Mouse (Mus musculus) liver, adult 2 months (tissue): ENCODE results near the gene Zfp991. TPM values are rescaled to one million over a fixed set of nuclear protein-coding genes. Genes with fewer than 3 reads are reported as not detected.
"Not testable (repeated sequence)": the region's sequence is repeated elsewhere in the genome, so short reads cannot be mapped to it uniquely, and the experiment has no call there.

Source experiments
- DNase-seq: peaks from one replicate; pipeline ENCODE4 v3.0.0-alpha.2; 2011; ENCODE audit warnings: low read depth, low spot score; ENCODE audit errors: extremely low read depth
- H3K27ac ChIP-seq: fragments of 200-500 bp; replicated peaks from 2 replicates; pipeline ENCODE4 v1.5.1; 2012; ENCODE audit warnings: low read depth, mild to moderate bottlenecking, control low read depth, inconsistent platforms, low read length; ENCODE audit not compliant: insufficient read depth
- H3K27me3 ChIP-seq: fragments of 200-500 bp; 2 replicates; pipeline ENCODE4 v1.6.1; 2012; ENCODE audit warnings: mild to moderate bottlenecking, moderate library complexity, low read length, inconsistent platforms; ENCODE audit not compliant: control insufficient read depth, insufficient read depth
- H3K36me3 ChIP-seq: fragments of 200-500 bp; 2 replicates; pipeline ENCODE4 v1.6.1; 2012; ENCODE audit warnings: low read length, inconsistent platforms; ENCODE audit not compliant: control insufficient read depth, insufficient read depth
- H3K4me1 ChIP-seq: fragments of 200-500 bp; 2 replicates; pipeline ENCODE4 v1.6.1; 2011; ENCODE audit warnings: low read length; ENCODE audit not compliant: control insufficient read depth, insufficient read depth
- H3K4me3 ChIP-seq: fragments of 200-500 bp; 2 replicates; pipeline ENCODE4 v1.5.1; 2011; ENCODE audit warnings: low read depth, mild to moderate bottlenecking, control low read depth, low read length, moderate library complexity; ENCODE audit not compliant: insufficient read depth
- H3K79me2 ChIP-seq: fragments of 200-500 bp; 2 replicates; pipeline ENCODE4 v1.6.1; 2012; ENCODE audit warnings: inconsistent platforms, mild to moderate bottlenecking, low read length, moderate library complexity; ENCODE audit not compliant: control insufficient read depth, insufficient read depth
- H3K9ac ChIP-seq: fragments of 200-500 bp; 2 replicates; pipeline ENCODE4 v1.6.1; 2012; ENCODE audit warnings: low read depth, mild to moderate bottlenecking, control low read depth, inconsistent platforms, low read length
- WGBS: fragments of 180-500 bp; shearing (Covaris S2); methylation state at CpG from one replicate; pipeline ENCODE4 v1.1.7; 2018; 5-methylcytosine and 5-hydroxymethylcytosine counted together
- polyA plus RNA-seq: library from polyadenylated mRNA; depleted of rRNA; stranded (reverse); fragments of >200 nt; gene quantifications from 2 replicates; pipeline ENCODE4 v1.2.3, GENCODE M21; 2012
- total RNA-seq: library from RNA; depleted of rRNA; stranded (reverse); fragments of >200 nt; gene quantifications from 2 replicates; pipeline ENCODE4 v1.2.3, GENCODE M21; 2014

Gene Zfp991
- total and polyA plus RNA-seq, 2 experiments: 1.1 TPM; not detected in 1

- not testable (repeated sequence) for H3K4me1 ChIP-seq, H3K27ac ChIP-seq, DNase-seq, H3K36me3 ChIP-seq, H3K79me2 ChIP-seq, H3K27me3 ChIP-seq, H3K9ac ChIP-seq, H3K4me3 ChIP-seq
- 65% methylated on average over 6 of the region's 6 CpGs for WGBS
Observed at GRCm38 (mm10) chr4:147199055-147199750, 67.4 kb downstream of the Zfp991 start.

GRCm38 (mm10) chr4:147201920-147202660 lies 70.3 kb downstream of the Zfp991 start:
- WGBS: 86% methylated on average over 14 of the region's 16 CpGs
- H3K9ac ChIP-seq, H3K79me2 ChIP-seq, H3K36me3 ChIP-seq, H3K27me3 ChIP-seq, DNase-seq, H3K4me1 ChIP-seq, H3K27ac ChIP-seq, H3K4me3 ChIP-seq: not testable (repeated sequence)

GRCm38 (mm10) chr4:147212182-147212928 lies 80.5 kb downstream of the Zfp991 start:
- WGBS: 87% methylated on average over 3 of the region's 7 CpGs
- H3K4me1 ChIP-seq, DNase-seq, H3K4me3 ChIP-seq, H3K27me3 ChIP-seq, H3K9ac ChIP-seq, H3K36me3 ChIP-seq, H3K27ac ChIP-seq, H3K79me2 ChIP-seq: not testable (repeated sequence)

GRCm38 (mm10) chr4:147214233-147214632 lies 82.4 kb downstream of the Zfp991 start:
- H3K4me3 ChIP-seq, H3K4me1 ChIP-seq, H3K27ac ChIP-seq, H3K27me3 ChIP-seq, H3K79me2 ChIP-seq, DNase-seq, H3K9ac ChIP-seq, H3K36me3 ChIP-seq: not testable (repeated sequence)
- whole genome bisulfite sequencing: no CpG with 5 or more reads among the region's 1 CpGs

GRCm38 (mm10) chr4:147217676-147218075 lies 85.8 kb downstream of the Zfp991 start:
- DNase-seq, H3K4me3 ChIP-seq, H3K27me3 ChIP-seq, H3K9ac ChIP-seq, H3K4me1 ChIP-seq, H3K79me2 ChIP-seq, H3K36me3 ChIP-seq, H3K27ac ChIP-seq: not testable (repeated sequence)
- WGBS: 64% methylated on average over 3 of the region's 4 CpGs

- peak overlapping the region; percentile 12; the same call in 1 of the 2 replicates for H3K9ac ChIP-seq
- H3K36me3 ChIP-seq, H3K79me2 ChIP-seq, H3K27ac ChIP-seq, DNase-seq, H3K4me1 ChIP-seq, H3K27me3 ChIP-seq: not testable (repeated sequence)
- H3K4me3 ChIP-seq: peak overlapping the region; percentile 51
- WGBS: 68% methylated on average over 51 of the region's 51 CpGs
Observed at GRCm38 (mm10) chr4:147219319-147220070, 87.7 kb downstream of the Zfp991 start.

- not testable (repeated sequence) for H3K36me3 ChIP-seq, DNase-seq, H3K27ac ChIP-seq, H3K4me3 ChIP-seq, H3K9ac ChIP-seq, H3K79me2 ChIP-seq, H3K4me1 ChIP-seq, H3K27me3 ChIP-seq
- WGBS: 88% methylated on average over 17 of the region's 20 CpGs
Observed at GRCm38 (mm10) chr4:147220226-147220625, 88.4 kb downstream of the Zfp991 start.

- not testable (repeated sequence) for H3K4me3 ChIP-seq, H3K79me2 ChIP-seq, H3K36me3 ChIP-seq, H3K4me1 ChIP-seq, H3K27me3 ChIP-seq, H3K27ac ChIP-seq, H3K9ac ChIP-seq, DNase-seq
- 86% methylated on average over 5 of the region's 5 CpGs for WGBS
Observed at GRCm38 (mm10) chr4:147222021-147222420, 90.2 kb downstream of the Zfp991 start.
